Mouse (Mus musculus) liver, adult 2 months (tissue): ENCODE data around the gene Mtln. TPM values are rescaled to one million over a fixed set of nuclear protein-coding genes. Genes with fewer than 3 reads are reported as not detected.

Experiments used
- DNase-seq: peaks from one replicate; pipeline ENCODE4 v3.0.0-alpha.2; 2011; ENCODE audit warnings: low read depth, low spot score; ENCODE audit errors: extremely low read depth
- H3K27ac ChIP-seq: fragments of 200-500 bp; replicated peaks from 2 replicates; pipeline ENCODE4 v1.5.1; 2012; ENCODE audit warnings: low read depth, mild to moderate bottlenecking, control low read depth, inconsistent platforms, low read length; ENCODE audit not compliant: insufficient read depth
- H3K27me3 ChIP-seq: fragments of 200-500 bp; 2 replicates; pipeline ENCODE4 v1.6.1; 2012; ENCODE audit warnings: mild to moderate bottlenecking, moderate library complexity, low read length, inconsistent platforms; ENCODE audit not compliant: control insufficient read depth, insufficient read depth
- H3K36me3 ChIP-seq: fragments of 200-500 bp; 2 replicates; pipeline ENCODE4 v1.6.1; 2012; ENCODE audit warnings: low read length, inconsistent platforms; ENCODE audit not compliant: control insufficient read depth, insufficient read depth
- H3K4me1 ChIP-seq: fragments of 200-500 bp; 2 replicates; pipeline ENCODE4 v1.6.1; 2011; ENCODE audit warnings: low read length; ENCODE audit not compliant: control insufficient read depth, insufficient read depth
- H3K4me3 ChIP-seq: fragments of 200-500 bp; 2 replicates; pipeline ENCODE4 v1.5.1; 2011; ENCODE audit warnings: low read depth, mild to moderate bottlenecking, control low read depth, low read length, moderate library complexity; ENCODE audit not compliant: insufficient read depth
- H3K79me2 ChIP-seq: fragments of 200-500 bp; 2 replicates; pipeline ENCODE4 v1.6.1; 2012; ENCODE audit warnings: inconsistent platforms, mild to moderate bottlenecking, low read length, moderate library complexity; ENCODE audit not compliant: control insufficient read depth, insufficient read depth
- H3K9ac ChIP-seq: fragments of 200-500 bp; 2 replicates; pipeline ENCODE4 v1.6.1; 2012; ENCODE audit warnings: low read depth, mild to moderate bottlenecking, control low read depth, inconsistent platforms, low read length
- CTCF ChIP-seq: fragments of 200-500 bp; IDR thresholded peaks from 2 replicates; pipeline ENCODE4 v1.5.1; 2011; ENCODE audit warnings: low read depth, low read length, control low read depth
- POLR2A ChIP-seq: fragments of 200-500 bp; IDR thresholded peaks from 2 replicates; pipeline ENCODE4 v1.6.1; 2011; ENCODE audit warnings: low read length, control low read depth; ENCODE audit not compliant: insufficient read depth; ENCODE audit errors: extremely low read depth
- WGBS: fragments of 180-500 bp; shearing (Covaris S2); methylation state at CpG from one replicate; pipeline ENCODE4 v1.1.7; 2018; 5-methylcytosine and 5-hydroxymethylcytosine counted together
- polyA plus RNA-seq: library from polyadenylated mRNA; depleted of rRNA; stranded (reverse); fragments of >200 nt; gene quantifications from 2 replicates; pipeline ENCODE4 v1.2.3, GENCODE M21; 2012
- total RNA-seq: library from RNA; depleted of rRNA; stranded (reverse); fragments of >200 nt; gene quantifications from 2 replicates; pipeline ENCODE4 v1.2.3, GENCODE M21; 2014

Gene Mtln
- total and polyA plus RNA-seq, 2 experiments = 29.9 to 47.6 TPM

GRCm38 (mm10) chr2:127760429-127761000, 31.8 kb downstream of the Mtln start:
- no peak overlapping the region for H3K27ac ChIP-seq
- no peaks in the 10 kb centered on the region for H3K79me2 ChIP-seq
- TF ChIP-seq CTCF (no peak), POLR2A (no peak)
- H3K4me3 ChIP-seq = no peak overlapping the region
- H3K27me3 ChIP-seq = no peaks in the 10 kb centered on the region
- WGBS = 78% methylated on average over 10 of the region's 10 CpGs
- no peak overlapping the region for H3K9ac ChIP-seq
- DNase-seq = no peak
- H3K4me1 ChIP-seq = no peaks in the 10 kb centered on the region
- no peaks in the 10 kb centered on the region for H3K36me3 ChIP-seq

GRCm38 (mm10) chr2:127760014-127760413, 32.3 kb downstream of the Mtln start:
- DNase-seq = peak; percentile 0
- H3K27ac ChIP-seq = no peak overlapping the region
- H3K36me3 ChIP-seq = no peaks in the 10 kb centered on the region
- no peaks in the 10 kb centered on the region for H3K4me1 ChIP-seq
- no peaks in the 10 kb centered on the region for H3K79me2 ChIP-seq
- WGBS = 79% methylated on average over 6 of the region's 6 CpGs
- TF ChIP-seq POLR2A (no peak), CTCF (no peak)
- no peak overlapping the region for H3K4me3 ChIP-seq
- H3K27me3 ChIP-seq = no peaks in the 10 kb centered on the region
- no peak overlapping the region for H3K9ac ChIP-seq

DNA sequence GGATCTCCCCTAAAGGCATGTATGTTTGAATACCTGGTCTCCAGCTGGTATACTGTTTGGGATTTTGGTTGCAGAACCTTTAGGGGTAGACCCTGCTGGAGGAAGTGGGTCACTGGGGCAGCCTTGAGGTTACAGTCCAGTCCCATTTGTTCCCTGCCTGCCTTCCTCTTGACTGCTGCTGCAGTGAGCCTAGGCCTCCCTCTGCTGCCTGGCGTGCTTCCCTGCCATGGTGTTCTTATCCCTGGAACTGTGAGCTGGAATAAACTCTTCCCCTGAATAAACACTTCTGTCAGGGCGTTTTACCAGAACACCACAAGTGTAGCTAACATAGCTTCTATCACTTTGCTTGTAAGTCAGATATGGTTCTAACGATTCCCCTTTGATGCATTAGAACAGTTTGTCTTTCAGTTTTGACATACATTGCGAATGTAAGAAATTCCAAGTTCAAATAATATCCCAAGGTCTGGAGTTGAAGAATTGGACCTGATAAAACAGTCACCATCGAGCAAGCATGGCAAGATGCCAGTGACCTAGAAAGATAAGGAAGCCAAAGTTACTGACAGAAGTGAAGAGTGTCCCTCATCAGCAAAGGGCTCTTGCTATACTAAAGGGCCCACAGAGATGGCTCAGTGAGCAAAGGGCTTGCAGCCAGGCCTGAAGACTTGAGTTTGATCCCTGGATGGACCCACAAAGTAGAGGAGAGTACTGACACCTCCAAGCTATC, 33.0 kb downstream of the Mtln start:
- H3K4me3 ChIP-seq = no peak overlapping the region
- H3K36me3 ChIP-seq = no peaks in the 10 kb centered on the region
- no peak overlapping the region for H3K27ac ChIP-seq
- H3K79me2 ChIP-seq = no peaks in the 10 kb centered on the region
- H3K4me1 ChIP-seq = no peaks in the 10 kb centered on the region
- no peak overlapping the region for H3K9ac ChIP-seq
- DNase-seq = peak; percentile 61
- no peak for TF ChIP-seq POLR2A
- TF ChIP-seq CTCF = peak; percentile 37; the same call in 1 of the 2 replicates
- no peaks in the 10 kb centered on the region for H3K27me3 ChIP-seq
- 28% methylated on average over 5 of the region's 5 CpGs for WGBS

GRCm38 (mm10) chr2:127757171-127757570, 35.1 kb downstream of the Mtln start:
- no peaks in the 10 kb centered on the region for H3K27me3 ChIP-seq
- H3K79me2 ChIP-seq = no peaks in the 10 kb centered on the region
- no peak overlapping the region for H3K27ac ChIP-seq
- TF ChIP-seq POLR2A (no peak), CTCF (no peak)
- no peaks in the 10 kb centered on the region for H3K36me3 ChIP-seq
- H3K9ac ChIP-seq = no peak overlapping the region
- H3K4me1 ChIP-seq = no peaks in the 10 kb centered on the region
- WGBS = 73% methylated on average over 8 of the region's 8 CpGs
- no peak for DNase-seq
- H3K4me3 ChIP-seq = no peak overlapping the region

DNA sequence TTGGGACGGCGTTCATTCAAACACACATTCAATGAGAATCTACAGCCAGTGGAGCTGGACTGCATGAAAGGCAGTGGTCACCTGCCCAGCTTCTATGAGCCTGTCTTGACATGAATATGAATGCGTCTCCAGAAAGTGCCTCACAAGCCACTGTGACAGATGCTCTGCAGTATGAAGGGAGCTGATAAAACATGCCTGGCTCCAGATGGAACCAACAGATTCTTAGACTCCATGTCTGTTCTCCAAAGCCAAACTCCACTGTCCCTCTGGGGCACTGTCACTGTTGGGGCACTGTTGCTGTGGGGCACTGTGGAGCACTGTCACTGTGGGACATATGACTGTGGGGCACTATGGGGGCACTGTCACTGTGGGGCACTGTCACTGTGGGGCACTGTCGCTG, 38.2 kb downstream of the Mtln start:
- 94% methylated on average over 4 of the region's 4 CpGs for WGBS

More for the DNA sequence above, 38.2 kb downstream of the Mtln start:
- DNase-seq = no peak
- no peaks in the 10 kb centered on the region for H3K79me2 ChIP-seq
- no peak overlapping the region for H3K9ac ChIP-seq
- no peak overlapping the region for H3K4me3 ChIP-seq
- no peaks in the 10 kb centered on the region for H3K36me3 ChIP-seq
- H3K27ac ChIP-seq = no peak overlapping the region
- no peaks in the 10 kb centered on the region for H3K27me3 ChIP-seq
- H3K4me1 ChIP-seq = no peaks in the 10 kb centered on the region
- no peak for TF ChIP-seq POLR2A
- TF ChIP-seq CTCF = no peak
